Mouse (Mus musculus) adipose tissue, adult 10 weeks (tissue): ENCODE data around the gene Ilf3. TPM values are rescaled to one million over a fixed set of nuclear protein-coding genes. Genes with fewer than 3 reads are reported as not detected.

Experiments used
- polyA plus RNA-seq: library from polyadenylated mRNA; stranded (reverse); fragments of 350-450 nt; fragmentation: Illumina TruSeq; extraction: RNeasy Lipid Tissue Mini Kit (QIAGEN cat#74804); gene quantifications from one replicate; pipeline ENCODE4 v1.2.3, GENCODE M21; 2014; ENCODE audit warnings: low read depth, low replicate concordance

Ilf3 gene
- polyA plus RNA-seq: 44.6 TPM

GRCm38 (mm10) chr9:21367357-21368111, at the start of gene Ilf3:
Ilf3 (plus strand) TSS chr9:21367871.

GRCm38 (mm10) chr9:21320619-21321512, 46.8 kb upstream of the Ilf3 start, which contains the start of gene Slc44a2:
Slc44a2 (plus strand) TSS chr9:21320698.

GRCm38 (mm10) chr9:21411669-21412550, 44.2 kb downstream of the Ilf3 start, which contains the start of gene Qtrt1:
Qtrt1 (plus strand) TSS chr9:21411837.

GRCm38 (mm10) chr9:21424631-21425555, 57.2 kb downstream of the Ilf3 start, which contains the start of gene Dnm2:
Dnm2 (plus strand) TSS chr9:21424908.

Other genes with a start within 250 kb of the Ilf3 start
- gene Tyk2, start 236.6 kb upstream of the Ilf3 start, polyA plus RNA-seq: 17.2 TPM
- gene Cdc37, start 217.9 kb upstream of the Ilf3 start, polyA plus RNA-seq: 120 TPM
- gene Pde4a, start 202.2 kb upstream of the Ilf3 start, polyA plus RNA-seq: 16.0 TPM
- gene Keap1, start 128.5 kb upstream of the Ilf3 start, polyA plus RNA-seq: 33.5 TPM
- gene S1pr5, start 119.4 kb upstream of the Ilf3 start, polyA plus RNA-seq: not detected
- 18.9 TPM for gene Atg4d, start 102.6 kb upstream of the Ilf3 start, polyA plus RNA-seq
- gene Kri1, start 79.9 kb upstream of the Ilf3 start, polyA plus RNA-seq: 30.1 TPM
- gene Cdkn2d, start 76.5 kb upstream of the Ilf3 start, polyA plus RNA-seq: 13.7 TPM
- gene Ap1m2, start 55.5 kb upstream of the Ilf3 start, polyA plus RNA-seq: 73.5 TPM
- gene Slc44a2, start 47.2 kb upstream of the Ilf3 start, polyA plus RNA-seq: 39.7 TPM
- 10.2 TPM for gene Qtrt1, start 44.0 kb downstream of the Ilf3 start, polyA plus RNA-seq
- 77.4 TPM for gene Dnm2, start 57.0 kb downstream of the Ilf3 start, polyA plus RNA-seq
- 25.3 TPM for gene Tmed1, start 142.4 kb downstream of the Ilf3 start, polyA plus RNA-seq
- gene AB124611, start 158.3 kb downstream of the Ilf3 start, polyA plus RNA-seq: 5.3 TPM
- gene Carm1, start 179.0 kb downstream of the Ilf3 start, polyA plus RNA-seq: 34.6 TPM
- 34.9 TPM for gene Timm29, start 224.9 kb downstream of the Ilf3 start, polyA plus RNA-seq
- gene Yipf2, start 225.0 kb downstream of the Ilf3 start, polyA plus RNA-seq: 67.9 TPM
- 40.6 TPM for gene Smarca4, start 248.3 kb downstream of the Ilf3 start, polyA plus RNA-seq